Mouse (Mus musculus) CH12.LX (cell line): Measurements from ENCODE around the gene Gcfc2. TPM values are rescaled to one million over a fixed set of nuclear protein-coding genes. Genes with fewer than 3 reads are reported as not detected.

Experiments
- DNase-seq: peaks from one replicate; pipeline ENCODE4 v3.0.0-alpha.2; 2013; ENCODE audit errors: extremely low read depth
- H3K27ac ChIP-seq: 2 replicates; pipeline ENCODE4 v1.5.1; 2012; ENCODE audit warnings: low read depth, mild to moderate bottlenecking, control low read depth, moderate library complexity; ENCODE audit not compliant: insufficient read depth
- H3K27me3 ChIP-seq: replicated peaks from 2 replicates; pipeline ENCODE3; 2012; ENCODE audit warnings: inconsistent platforms
- H3K36me3 ChIP-seq, 2 experiments: replicated peaks in 1 of 2; 2 replicates each; pipeline versions ENCODE3 to v1.6.1; 2012; ENCODE audit warnings: inconsistent platforms in 1 of 2, low read length in 1 of 2, mild to moderate bottlenecking in 1 of 2, mixed read lengths in 1 of 2, moderate library complexity in 1 of 2; ENCODE audit not compliant: control insufficient read depth in 1 of 2, insufficient read depth in 1 of 2
- H3K4me1 ChIP-seq, 2 experiments: 2 replicates each; pipeline ENCODE4 v1.6.1; 2012; ENCODE audit warnings: inconsistent platforms in 1 of 2, moderate library complexity in 1 of 2; ENCODE audit not compliant: insufficient read depth in 2 of 2, control insufficient read depth in 1 of 2
- H3K4me2 ChIP-seq: 2 replicates; pipeline ENCODE4 v1.6.1; 2012; ENCODE audit warnings: low read depth, mild to moderate bottlenecking, control low read depth; ENCODE audit not compliant: poor library complexity, insufficient read depth, severe bottlenecking
- H3K4me3 ChIP-seq, 3 experiments: fragments of 150-350 bp in 1 of 3; sonication (generic) in 1 of 3; replicated peaks in 1 of 3; 2 replicates each; pipeline versions ENCODE3 to v1.5.1; 2011 to 2012; ENCODE audit warnings: low read depth in 2 of 3, low read length in 2 of 3, mild to moderate bottlenecking in 2 of 3, moderate library complexity in 2 of 3, control low read depth in 1 of 3, improper control_type of control experiment in 1 of 3, inconsistent platforms in 1 of 3, mixed read lengths in 1 of 3; ENCODE audit not compliant: poor library complexity in 1 of 3
- H3K79me2 ChIP-seq: replicated peaks from 2 replicates; pipeline ENCODE4 v1.6.1; 2012; ENCODE audit warnings: mild to moderate bottlenecking, moderate library complexity; ENCODE audit not compliant: control insufficient read depth, poor library complexity, insufficient read depth, severe bottlenecking; ENCODE audit errors: extremely low read depth
- H3K9ac ChIP-seq: 2 replicates; pipeline ENCODE4 v1.6.1; 2012; ENCODE audit warnings: low read depth, mild to moderate bottlenecking, control low read depth, moderate library complexity; ENCODE audit not compliant: insufficient read depth
- H3K9me3 ChIP-seq: replicated peaks from 2 replicates; pipeline ENCODE3; 2012; ENCODE audit warnings: low read length, inconsistent platforms, mixed read lengths
- BHLHE40 ChIP-seq: IDR thresholded peaks from 2 replicates; pipeline ENCODE4 v1.6.1; 2011; ENCODE audit warnings: mild to moderate bottlenecking, low read depth, low read length, improper control_type of control experiment
- CHD1 ChIP-seq: IDR thresholded peaks from 2 replicates; pipeline ENCODE4 v1.6.1; 2012; ENCODE audit warnings: low read depth, low read length, improper control_type of control experiment, inconsistent platforms
- CHD2 ChIP-seq: IDR thresholded peaks from 2 replicates; pipeline ENCODE4 v1.6.1; 2011; ENCODE audit warnings: low read length, improper control_type of control experiment
- CTCF ChIP-seq, 2 experiments: IDR thresholded peaks in 1 of 2; conservative IDR thresholded peaks in 1 of 2; 2 replicates each; pipeline ENCODE4 v1.5.1; 2011 to 2012; ENCODE audit warnings: low read depth in 2 of 2, low read length in 2 of 2, improper control_type of control experiment in 1 of 2, inconsistent platforms in 1 of 2, mild to moderate bottlenecking in 1 of 2, moderate library complexity in 1 of 2
- ETS1 ChIP-seq: conservative IDR thresholded peaks from 2 replicates; pipeline ENCODE4 v1.6.1; 2012; ENCODE audit warnings: low read depth, mild to moderate bottlenecking, inconsistent platforms, low read length, improper control_type of control experiment, moderate library complexity
- GABPA ChIP-seq: IDR thresholded peaks from 2 replicates; pipeline ENCODE4 v1.6.1; 2012; ENCODE audit warnings: low read depth, low read length, improper control_type of control experiment, inconsistent platforms; ENCODE audit not compliant: insufficient replicate concordance
- JUND ChIP-seq: conservative IDR thresholded peaks from 2 replicates; pipeline ENCODE4 v1.6.1; 2011; ENCODE audit warnings: low read depth, low read length, improper control_type of control experiment
- MAFK ChIP-seq: IDR thresholded peaks from 2 replicates; pipeline ENCODE4 v1.6.1; 2011; ENCODE audit warnings: low read length, improper control_type of control experiment; ENCODE audit not compliant: insufficient replicate concordance
- MAZ ChIP-seq: IDR thresholded peaks from 2 replicates; pipeline ENCODE4 v1.6.1; 2012; ENCODE audit warnings: low read depth, mild to moderate bottlenecking, inconsistent platforms, low read length, improper control_type of control experiment, moderate library complexity
- MEF2A ChIP-seq: IDR thresholded peaks from 2 replicates; pipeline ENCODE4 v1.6.1; 2014; ENCODE audit warnings: low read depth, mild to moderate bottlenecking, inconsistent platforms, low read length, improper control_type of control experiment, borderline replicate concordance
- NRF1 ChIP-seq: IDR thresholded peaks from 2 replicates; pipeline ENCODE4 v1.6.1; 2014; ENCODE audit warnings: low read depth, mild to moderate bottlenecking, inconsistent platforms, low read length, improper control_type of control experiment, moderate library complexity
- PAX5 ChIP-seq: IDR thresholded peaks from 2 replicates; pipeline ENCODE4 v1.6.1; 2012; ENCODE audit warnings: low read length, inconsistent platforms, mixed read lengths
- POLR2A ChIP-seq: IDR thresholded peaks from 2 replicates; pipeline ENCODE4 v1.6.1; 2011; ENCODE audit warnings: low read depth, mild to moderate bottlenecking, improper control_type of control experiment, low read length
- POLR2AphosphoS2 ChIP-seq: IDR thresholded peaks from 2 replicates; pipeline ENCODE4 v1.6.1; 2011; ENCODE audit warnings: low read depth, low read length, improper control_type of control experiment
- TBP ChIP-seq: conservative IDR thresholded peaks from 2 replicates; pipeline ENCODE4 v1.6.1; 2011; ENCODE audit warnings: low read depth, low read length, improper control_type of control experiment
- TCF12 ChIP-seq: IDR thresholded peaks from 2 replicates; pipeline ENCODE4 v1.6.1; 2014; ENCODE audit warnings: low read depth, mild to moderate bottlenecking, inconsistent platforms, low read length, improper control_type of control experiment
- UBTF ChIP-seq: IDR thresholded peaks from 2 replicates; pipeline ENCODE4 v1.6.1; 2012; ENCODE audit warnings: low read depth, mild to moderate bottlenecking, inconsistent platforms, low read length, improper control_type of control experiment, moderate library complexity
- USF2 ChIP-seq: conservative IDR thresholded peaks from 2 replicates; pipeline ENCODE4 v1.6.1; 2011; ENCODE audit warnings: low read depth, low read length, improper control_type of control experiment
- dilution Hi-C: fragments of 300-500 bp; cut with MboI; formaldehyde crosslinking; loops from 2 replicates; pipeline ENCODE4 v1.14.3; 2020; ENCODE audit warnings: low sequenced_read_pairs; ENCODE audit not compliant: extremely low pct_unique_long_range_greater_than_20kb, extremely low pct_ligation_motif_present
- in situ Hi-C: fragments of 300-500 bp; cut with MboI; formaldehyde crosslinking; loops from 3 replicates; pipeline ENCODE4 v1.14.3; 2019; ENCODE audit warnings: low sequenced_read_pairs, low pct_ligation_motif_present, low pct_unique_long_range_greater_than_20kb, mixed read lengths
- polyA plus RNA-seq: library from polyadenylated mRNA; unstranded; fragments of >175 nt; gene quantifications from 2 replicates; pipeline ENCODE4 v1.2.1, GENCODE M21; 2012; ENCODE audit warnings: low read depth; ENCODE audit not compliant: insufficient read length
- total RNA-seq, 2 experiments: library from RNA; depleted of rRNA; stranded (reverse); fragments of 300-350 nt in 1 of 2; fragments of >200 nt in 1 of 2; gene quantifications; 2 replicates each; pipeline ENCODE4 v1.2.3; 2012 to 2014

The Gcfc2 gene
- total and polyA plus RNA-seq, 3 experiments, result 11.3 to 15.4 (median 14.6) TPM

- in situ Hi-C loops (loop anchor here (25.0 kb wide), 1 partner anchor 756 kb away; the partner anchor contains the start of gene Pole4), dilution Hi-C loops (no loop called here)
- no peak for DNase-seq
- H3K27ac ChIP-seq, result no peak overlapping the region
- no peak for TF ChIP-seq JUND
- TF ChIP-seq MAFK, result no peak
- peak; percentile 20 to 47; a peak in 2 of 4 replicates for TF ChIP-seq CTCF (conservative IDR thresholded peaks at IDR 0.05 in 1 of 2, IDR thresholded peaks at IDR 0.05 in 1 of 2; ENCODE audit: low read depth in 2 of 2, low read length in 2 of 2)
- no peak for TF ChIP-seq GABPA
- no peak for TF ChIP-seq NRF1
- no peak for TF ChIP-seq MAZ
- TF ChIP-seq MEF2A, result no peak
- H3K27me3 ChIP-seq, result no peaks in the 10 kb centered on the region
- H3K9me3 ChIP-seq, result no peaks in the 10 kb centered on the region
- H3K4me3 ChIP-seq, result no peak overlapping the region
- H3K79me2 ChIP-seq, result no peaks in the 10 kb centered on the region
- H3K36me3 ChIP-seq, result peaks cover 67 to 93% of the 10 kb centered on the region in 2 experiments
- no peak overlapping the region for H3K4me2 ChIP-seq
- no peaks in the 10 kb centered on the region for H3K4me1 ChIP-seq
- no peak overlapping the region for H3K9ac ChIP-seq
Measured at GRCm38 (mm10) chr6:81956399-81956798, 32.9 kb downstream of the Gcfc2 start.

- H3K27ac ChIP-seq, result no peak overlapping the region
- H3K36me3 ChIP-seq, result peaks cover 65 to 92% of the 10 kb centered on the region in 2 experiments
- H3K4me1 ChIP-seq, result peaks cover 3 to 4% of the 10 kb centered on the region in 2 experiments; a peak in 1 of 4 replicates
- no peak for DNase-seq
- no peak overlapping the region for H3K4me3 ChIP-seq
- H3K27me3 ChIP-seq, result no peaks in the 10 kb centered on the region
- H3K4me2 ChIP-seq, result no peak overlapping the region
- H3K9me3 ChIP-seq, result no peaks in the 10 kb centered on the region
- no peak for TF ChIP-seq PAX5
- no peak for TF ChIP-seq BHLHE40
- TF ChIP-seq TCF12, result no peak
- no peak for TF ChIP-seq CHD1
- no peak for TF ChIP-seq TBP
- no peak for TF ChIP-seq UBTF
- TF ChIP-seq CHD2, result no peak
- no peak for TF ChIP-seq POLR2AphosphoS2
- TF ChIP-seq USF2, result no peak
- no peak for TF ChIP-seq POLR2A
- no peak for TF ChIP-seq ETS1
- in situ Hi-C loops (loop anchor here (25.0 kb wide), 1 partner anchor 754 kb away; the partner anchor contains the start of gene Pole4), dilution Hi-C loops (no loop called here)
- no peaks in the 10 kb centered on the region; the same call in 1 of the 2 replicates for H3K79me2 ChIP-seq
- H3K9ac ChIP-seq, result no peak overlapping the region
Measured at GRCm38 (mm10) chr6:81957992-81958391, 34.5 kb downstream of the Gcfc2 start.
